Mouse (Mus musculus) left cerebral cortex, adult 8-10 months (tissue): ENCODE measurements around the gene Cfap77. TPM values are rescaled to one million over a fixed set of nuclear protein-coding genes. Genes with fewer than 3 reads are reported as not detected.
A peak's percentile ranks its signal among the peaks of the same experiment; 100 is the strongest.
"Not testable (repeated sequence)": the region's sequence is repeated elsewhere in the genome, so short reads cannot be mapped to it uniquely, and the experiment has no call there.

Experiments used
- DNase-seq, 2 experiments: peaks; one replicate each; pipeline ENCODE4 v3.0.0; 2022; ENCODE audit warnings: low spot score in 2 of 2
- total RNA-seq, 4 experiments: library from RNA; stranded (reverse); gene quantifications; 2 replicates each; pipeline ENCODE4 v1.2.4; 2022

Cfap77 gene
- 1 to 10 TPM in 1 of 4 experiments, under 1 TPM in 3; 0.25 to 1.1 (median 0.48) TPM for total RNA-seq

GRCm38 (mm10) chr2:29054991-29055390, at the start of gene Cfap77:
Cfap77 (minus strand) TSS chr2:29055066.
- peak in 1 of 2 experiments; percentile 16 for DNase-seq

- DNase-seq, result not testable (repeated sequence)
Observed at GRCm38 (mm10) chr2:29102416-29103377, 47.8 kb upstream of the Cfap77 start.

- no peak for DNase-seq
Observed at GRCm38 (mm10) chr2:29100822-29101534, 46.1 kb upstream of the Cfap77 start.

GRCm38 (mm10) chr2:29099646-29100045, 44.8 kb upstream of the Cfap77 start:
- DNase-seq, result no peak

GRCm38 (mm10) chr2:29098786-29099185, 43.9 kb upstream of the Cfap77 start:
- DNase-seq, result no peak

- DNase-seq, result not testable (repeated sequence)
Observed at GRCm38 (mm10) chr2:29097955-29098354, 43.1 kb upstream of the Cfap77 start.

GRCm38 (mm10) chr2:29097465-29097864, 42.6 kb upstream of the Cfap77 start:
- no peak for DNase-seq

GRCm38 (mm10) chr2:29096751-29097150, 41.9 kb upstream of the Cfap77 start:
- DNase-seq, result no peak

- DNase-seq, result no peak
Observed at GRCm38 (mm10) chr2:29095674-29096073, 40.8 kb upstream of the Cfap77 start.

- not testable (repeated sequence) for DNase-seq
Observed at GRCm38 (mm10) chr2:29089276-29089675, 34.4 kb upstream of the Cfap77 start.

GRCm38 (mm10) chr2:29086026-29086425, 31.2 kb upstream of the Cfap77 start:
- no peak for DNase-seq

GRCm38 (mm10) chr2:29081965-29082364, 27.1 kb upstream of the Cfap77 start:
- DNase-seq, result no peak

- no peak for DNase-seq
Observed at GRCm38 (mm10) chr2:29076226-29076625, 21.4 kb upstream of the Cfap77 start.

GRCm38 (mm10) chr2:29075331-29076070, 20.6 kb upstream of the Cfap77 start:
- DNase-seq, result no peak

GRCm38 (mm10) chr2:29074676-29075075, 19.8 kb upstream of the Cfap77 start:
- no peak for DNase-seq

GRCm38 (mm10) chr2:29066410-29066809, 11.5 kb upstream of the Cfap77 start:
- DNase-seq, result no peak

GRCm38 (mm10) chr2:29065796-29066195, 10.9 kb upstream of the Cfap77 start:
- no peak for DNase-seq

GRCm38 (mm10) chr2:29060135-29060597, 5.3 kb upstream of the Cfap77 start, which contains the start of gene Ttf1:
Ttf1 (plus strand) TSS chr2:29060262.
- peak; percentile 78 to 90 for DNase-seq

- no peak for DNase-seq
Observed at GRCm38 (mm10) chr2:29054545-29054935, 326 bp downstream of the Cfap77 start.

- peak in 1 of 2 experiments; percentile 40 for DNase-seq
Observed at GRCm38 (mm10) chr2:29053802-29054544, 893 bp downstream of the Cfap77 start.
